Mouse (Mus musculus): ENCODE data around the gene Tgfa. TPM values are rescaled to one million over a fixed set of nuclear protein-coding genes. Genes with fewer than 3 reads are reported as not detected.

Gene Tgfa
- polyA plus RNA-seq, 1 experiment from 2014 or later, result 1.5 TPM

DNA sequence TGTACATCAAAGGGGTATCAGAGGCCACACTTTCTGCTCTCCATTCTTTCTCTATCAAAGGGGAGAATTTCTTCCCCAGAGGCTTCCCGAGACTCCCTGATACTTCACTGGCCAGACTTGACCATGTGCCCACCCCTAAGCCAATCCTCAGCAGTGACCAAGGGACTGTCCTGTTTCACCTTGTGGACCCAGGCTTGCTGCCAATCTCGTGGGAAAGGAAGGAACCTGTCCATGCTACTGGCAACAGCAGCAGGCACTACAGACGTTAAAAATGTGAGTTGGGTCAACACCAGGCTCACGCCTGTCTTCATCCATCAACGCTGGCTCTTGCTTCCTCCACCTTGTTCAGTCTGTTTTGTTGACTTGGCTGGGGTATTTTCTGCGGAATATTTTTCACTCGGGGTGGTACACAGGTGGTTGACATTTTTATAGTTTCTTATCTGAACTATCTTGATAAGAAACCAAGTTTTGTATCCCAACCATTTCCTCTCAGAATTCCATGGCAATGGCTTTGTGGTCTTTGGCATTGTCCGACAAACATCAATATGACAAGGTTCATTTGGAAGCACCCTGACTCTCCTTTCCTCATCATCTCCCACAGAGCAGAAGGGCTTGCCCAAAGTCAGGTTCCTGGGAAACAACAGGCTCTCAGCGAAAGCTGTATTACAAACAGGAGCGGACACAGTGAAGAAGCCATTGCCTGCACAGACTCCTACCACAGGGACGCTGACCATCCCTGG lies 6.1 kb upstream of the Tgfa start:
- whole genome bisulfite sequencing, result 78% methylated on average over 11 of the region's 11 CpGs
- ATAC-seq (ENCODE audit: insufficient number of reproducible peaks, insufficient read depth, low FRiP score, low TSS enrichment, low read depth), result no peak
- H3K9me3 ChIP-seq, result no peaks in the 10 kb centered on the region
- H3K27me3 ChIP-seq, result peaks cover 24% of the 10 kb centered on the region
- H3K4me3 ChIP-seq (replicated peaks), result no peak overlapping the region
- H3K36me3 ChIP-seq, result no peaks in the 10 kb centered on the region
- H3K4me1 ChIP-seq (replicated peaks), result no peaks in the 10 kb centered on the region
- no peak overlapping the region for H3K27ac ChIP-seq
- H3K4me2 ChIP-seq, result no peak overlapping the region
- H3K9ac ChIP-seq (replicated peaks), result no peak overlapping the region

GRCm38 (mm10) chr6:86190622-86191021 lies 4.4 kb upstream of the Tgfa start:
- Histone ChIP-seq H3K4me2 (no peak overlapping the region), H3K4me3 (replicated peaks) (no peak overlapping the region), H3K27ac (no peak overlapping the region), H3K36me3 (no peaks in the 10 kb centered on the region), H3K9ac (replicated peaks) (no peak overlapping the region), H3K9me3 (no peaks in the 10 kb centered on the region), H3K4me1 (replicated peaks) (peaks cover 6% of the 10 kb centered on the region; the same call in 1 of the 2 replicates), H3K27me3 (peaks cover 41% of the 10 kb centered on the region)
- 91% methylated on average over 3 of the region's 3 CpGs for WGBS
- no peak for ATAC-seq (ENCODE audit: insufficient number of reproducible peaks, insufficient read depth, low FRiP score, low TSS enrichment, low read depth)

DNA sequence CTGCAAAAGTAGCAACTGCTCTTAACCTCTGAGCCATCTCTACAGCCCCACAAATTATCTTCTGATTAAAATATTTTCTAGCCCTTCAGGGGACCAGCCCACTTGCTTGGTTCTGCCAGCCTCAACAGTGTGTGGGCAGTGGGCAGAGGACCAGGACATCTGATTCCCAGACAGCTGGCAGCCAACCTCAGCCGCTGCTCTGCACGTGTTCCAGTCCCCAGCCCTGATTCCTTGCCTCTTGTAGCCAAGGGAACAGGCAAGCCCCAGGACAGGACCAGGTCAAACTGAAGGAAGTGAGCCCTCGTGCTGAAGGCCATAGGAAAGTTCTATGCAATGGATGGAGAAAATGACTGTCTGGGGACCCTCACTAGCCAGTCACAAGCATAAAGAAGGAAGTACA lies 2.0 kb upstream of the Tgfa start:
- H3K36me3 ChIP-seq, result no peaks in the 10 kb centered on the region
- 65% methylated on average over 3 of the region's 3 CpGs for WGBS

DNA sequence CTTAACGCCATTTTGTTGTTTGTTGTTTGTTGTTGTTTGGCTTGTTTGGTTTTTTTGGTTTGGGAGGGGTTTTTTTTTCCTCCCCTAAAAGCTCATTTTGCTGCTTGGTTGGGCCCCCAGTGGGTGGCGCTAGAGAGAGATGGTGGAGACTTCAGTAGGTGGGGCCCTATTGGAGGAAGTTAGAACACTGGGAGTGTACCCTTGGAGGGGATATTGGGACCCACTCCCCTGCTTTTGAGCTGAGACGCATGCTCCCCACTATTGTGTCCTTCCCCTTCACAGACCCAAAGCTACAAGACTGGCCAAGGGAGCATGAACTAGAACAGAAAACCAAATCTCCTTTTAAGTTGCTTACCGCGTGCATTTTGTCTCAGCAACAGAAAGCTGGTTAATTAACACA lies 1.1 kb upstream of the Tgfa start:
- Histone ChIP-seq H3K9me3 (no peaks in the 10 kb centered on the region), H3K4me2 (no peak overlapping the region), H3K9ac (replicated peaks) (no peak overlapping the region), H3K4me3 (replicated peaks) (no peak overlapping the region), H3K27me3 (peaks cover 68% of the 10 kb centered on the region), H3K36me3 (no peaks in the 10 kb centered on the region), H3K27ac (no peak overlapping the region), H3K4me1 (replicated peaks) (peaks cover 28% of the 10 kb centered on the region)
- no peak for ATAC-seq (ENCODE audit: insufficient number of reproducible peaks, insufficient read depth, low FRiP score, low TSS enrichment, low read depth)
- 60% methylated on average over 5 of the region's 5 CpGs for WGBS

More for the DNA sequence above, 2.0 kb upstream of the Tgfa start:
- H3K4me3 ChIP-seq (replicated peaks), result no peak overlapping the region
- no peak overlapping the region for H3K9ac ChIP-seq (replicated peaks)
- H3K9me3 ChIP-seq, result no peaks in the 10 kb centered on the region
- peaks cover 28% of the 10 kb centered on the region for H3K4me1 ChIP-seq (replicated peaks)
- peaks cover 65% of the 10 kb centered on the region for H3K27me3 ChIP-seq
- ATAC-seq (ENCODE audit: insufficient number of reproducible peaks, insufficient read depth, low FRiP score, low TSS enrichment, low read depth), result no peak
- no peak overlapping the region for H3K4me2 ChIP-seq
- H3K27ac ChIP-seq, result no peak overlapping the region

- ATAC-seq (ENCODE audit: insufficient number of reproducible peaks, insufficient read depth, low FRiP score, low TSS enrichment, low read depth), result no peak
- H3K9me3 ChIP-seq, result no peaks in the 10 kb centered on the region
- no peak overlapping the region for H3K9ac ChIP-seq (replicated peaks)
- peaks cover 60% of the 10 kb centered on the region for H3K27me3 ChIP-seq
- H3K4me3 ChIP-seq (replicated peaks), result peak overlapping the region; percentile 67
- H3K27ac ChIP-seq, result no peak overlapping the region
- 4% methylated on average over 14 of the region's 14 CpGs for WGBS
- H3K36me3 ChIP-seq, result no peaks in the 10 kb centered on the region
- H3K4me1 ChIP-seq (replicated peaks), result peaks cover 28% of the 10 kb centered on the region
- H3K4me2 ChIP-seq, result peak overlapping the region; percentile 98
Measured at GRCm38 (mm10) chr6:86196034-86196433, 1.0 kb downstream of the Tgfa start.

DNA sequence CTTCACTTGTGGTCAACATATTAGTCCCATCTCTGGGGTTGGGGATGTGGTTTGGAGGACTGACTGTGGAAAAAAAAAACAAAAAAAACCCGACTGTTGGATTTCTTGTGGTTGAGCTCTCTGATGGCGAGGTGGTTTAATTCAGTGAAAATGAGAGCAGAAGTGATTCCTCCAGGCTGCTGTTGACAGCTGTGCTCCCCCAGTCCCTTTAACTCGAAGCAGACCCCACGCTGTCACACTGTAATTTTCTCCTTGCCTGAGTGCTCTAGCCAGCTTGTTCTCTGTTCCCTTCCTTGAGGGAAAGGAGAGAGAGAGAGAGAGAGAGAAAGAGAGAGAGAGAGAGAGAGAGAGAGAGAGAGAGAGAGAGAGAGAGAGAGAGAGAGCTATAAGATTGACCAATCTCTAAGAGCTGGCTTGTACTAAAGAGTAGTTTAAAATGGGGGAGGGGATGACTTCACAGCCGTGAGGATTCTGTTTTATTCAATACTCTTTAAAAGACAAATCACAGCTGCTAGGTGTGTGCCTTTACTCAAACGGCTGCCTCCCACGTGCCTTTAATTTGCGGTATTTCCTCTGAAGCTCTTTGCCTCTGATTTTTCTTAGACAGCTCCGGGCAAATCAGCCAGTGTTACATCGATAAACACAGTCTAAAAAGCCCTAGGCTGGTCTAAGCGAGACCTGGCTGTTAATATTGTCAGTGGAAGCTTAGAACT lies 2.3 kb downstream of the Tgfa start:
- Histone ChIP-seq H3K9ac (replicated peaks) (no peak overlapping the region), H3K27me3 (peaks cover 54% of the 10 kb centered on the region), H3K9me3 (no peaks in the 10 kb centered on the region), H3K4me2 (peak overlapping the region; percentile 98), H3K36me3 (no peaks in the 10 kb centered on the region), H3K4me3 (replicated peaks) (no peak overlapping the region), H3K4me1 (replicated peaks) (peaks cover 28% of the 10 kb centered on the region), H3K27ac (no peak overlapping the region)
- no peak for ATAC-seq (ENCODE audit: insufficient number of reproducible peaks, insufficient read depth, low FRiP score, low TSS enrichment, low read depth)
- 10% methylated on average over 11 of the region's 11 CpGs for WGBS

DNA sequence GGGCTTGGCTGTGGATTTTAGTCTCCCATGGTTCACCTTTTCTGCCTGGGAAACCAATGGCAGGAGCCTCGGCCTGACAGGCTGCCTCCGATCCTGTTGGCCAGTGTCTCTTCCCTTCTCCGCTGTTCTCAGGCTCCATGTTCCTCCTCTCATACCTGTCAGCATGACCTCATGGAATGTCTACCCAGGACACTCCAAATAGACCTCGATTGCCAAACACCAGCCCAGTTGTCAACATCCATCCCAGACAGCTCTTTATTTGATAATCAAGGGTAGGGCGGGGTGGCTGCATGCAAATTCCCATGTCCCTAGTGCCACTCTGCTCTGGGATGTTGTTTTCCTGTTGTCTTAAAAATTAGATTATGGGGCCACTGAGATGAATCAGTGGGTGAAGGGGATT lies 5.9 kb downstream of the Tgfa start:
- Histone ChIP-seq H3K9me3 (no peaks in the 10 kb centered on the region), H3K4me3 (replicated peaks) (no peak overlapping the region), H3K9ac (replicated peaks) (no peak overlapping the region), H3K36me3 (no peaks in the 10 kb centered on the region), H3K27ac (no peak overlapping the region), H3K27me3 (peaks cover 24% of the 10 kb centered on the region), H3K4me2 (no peak overlapping the region), H3K4me1 (replicated peaks) (peaks cover 19% of the 10 kb centered on the region)
- ATAC-seq (ENCODE audit: insufficient number of reproducible peaks, insufficient read depth, low FRiP score, low TSS enrichment, low read depth), result no peak
- WGBS, result 78% methylated on average over 5 of the region's 5 CpGs

GRCm38 (mm10) chr6:86203101-86203500 lies 8.1 kb downstream of the Tgfa start:
- H3K36me3 ChIP-seq, result no peaks in the 10 kb centered on the region
- no peak overlapping the region for H3K4me2 ChIP-seq
- no peak overlapping the region for H3K4me3 ChIP-seq (replicated peaks)
- peaks cover 2% of the 10 kb centered on the region; the same call in 1 of the 2 replicates for H3K27me3 ChIP-seq
- no peaks in the 10 kb centered on the region for H3K4me1 ChIP-seq (replicated peaks)
- H3K9me3 ChIP-seq, result no peaks in the 10 kb centered on the region
- H3K9ac ChIP-seq (replicated peaks), result no peak overlapping the region
- ATAC-seq (ENCODE audit: insufficient number of reproducible peaks, insufficient read depth, low FRiP score, low TSS enrichment, low read depth), result no peak
- no peak overlapping the region for H3K27ac ChIP-seq
- WGBS, result 77% methylated on average over 7 of the region's 7 CpGs

DNA sequence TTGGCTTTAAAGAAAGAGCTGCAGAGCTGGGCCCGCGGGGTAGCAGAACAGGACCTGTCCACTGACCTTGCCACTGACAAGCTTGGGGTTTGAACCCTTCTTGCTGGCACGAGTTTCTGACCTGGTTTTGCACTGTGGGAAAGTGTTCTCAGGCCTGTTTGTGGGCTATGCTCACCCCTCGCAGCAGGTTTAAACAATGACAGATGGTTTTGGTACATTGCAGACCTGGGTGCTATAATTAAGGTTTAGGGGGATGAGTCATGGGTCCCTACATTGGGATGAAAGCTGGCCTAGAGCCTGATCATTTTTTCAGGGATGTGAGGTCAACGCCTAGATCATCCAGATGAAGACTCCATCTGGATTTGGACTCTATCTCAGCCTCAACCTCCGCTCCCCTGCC lies 11.0 kb downstream of the Tgfa start:
- no peaks in the 10 kb centered on the region for H3K36me3 ChIP-seq
- H3K4me2 ChIP-seq, result no peak overlapping the region
- H3K27ac ChIP-seq, result no peak overlapping the region
- no peaks in the 10 kb centered on the region for H3K27me3 ChIP-seq
- H3K9ac ChIP-seq (replicated peaks), result no peak overlapping the region
- WGBS, result 82% methylated on average over 6 of the region's 6 CpGs
- ATAC-seq (ENCODE audit: insufficient number of reproducible peaks, insufficient read depth, low FRiP score, low TSS enrichment, low read depth), result no peak
- no peak overlapping the region for H3K4me3 ChIP-seq (replicated peaks)
- H3K4me1 ChIP-seq (replicated peaks), result peaks cover 12% of the 10 kb centered on the region; the same call in 1 of the 2 replicates
- no peaks in the 10 kb centered on the region for H3K9me3 ChIP-seq

DNA sequence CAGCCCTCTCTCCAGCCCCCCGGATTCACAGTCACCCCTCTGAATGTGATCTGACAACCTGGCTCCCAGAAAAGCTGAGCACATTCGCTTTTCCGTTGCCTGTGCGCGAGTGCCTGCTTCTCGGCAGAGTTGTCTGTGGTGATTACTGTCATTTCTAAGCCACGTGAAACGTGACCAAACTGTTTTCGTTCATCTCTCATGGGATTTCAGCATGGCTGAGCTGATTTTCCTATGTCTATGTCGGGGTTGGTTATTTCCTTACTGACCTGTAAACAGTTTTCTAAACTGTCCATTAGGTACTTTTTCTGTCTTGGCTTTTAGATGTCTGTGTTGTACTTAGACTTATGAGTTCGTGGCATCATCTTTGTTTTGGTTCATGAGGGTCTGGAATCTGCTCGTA lies 12.0 kb downstream of the Tgfa start:
- no peak for ATAC-seq (ENCODE audit: insufficient number of reproducible peaks, insufficient read depth, low FRiP score, low TSS enrichment, low read depth)
- Histone ChIP-seq H3K4me3 (replicated peaks) (no peak overlapping the region), H3K36me3 (no peaks in the 10 kb centered on the region), H3K4me1 (replicated peaks) (peaks cover 12% of the 10 kb centered on the region; the same call in 1 of the 2 replicates), H3K27ac (no peak overlapping the region), H3K27me3 (no peaks in the 10 kb centered on the region), H3K9me3 (no peaks in the 10 kb centered on the region), H3K4me2 (no peak overlapping the region), H3K9ac (replicated peaks) (no peak overlapping the region)
- WGBS, result 84% methylated on average over 12 of the region's 12 CpGs

DNA sequence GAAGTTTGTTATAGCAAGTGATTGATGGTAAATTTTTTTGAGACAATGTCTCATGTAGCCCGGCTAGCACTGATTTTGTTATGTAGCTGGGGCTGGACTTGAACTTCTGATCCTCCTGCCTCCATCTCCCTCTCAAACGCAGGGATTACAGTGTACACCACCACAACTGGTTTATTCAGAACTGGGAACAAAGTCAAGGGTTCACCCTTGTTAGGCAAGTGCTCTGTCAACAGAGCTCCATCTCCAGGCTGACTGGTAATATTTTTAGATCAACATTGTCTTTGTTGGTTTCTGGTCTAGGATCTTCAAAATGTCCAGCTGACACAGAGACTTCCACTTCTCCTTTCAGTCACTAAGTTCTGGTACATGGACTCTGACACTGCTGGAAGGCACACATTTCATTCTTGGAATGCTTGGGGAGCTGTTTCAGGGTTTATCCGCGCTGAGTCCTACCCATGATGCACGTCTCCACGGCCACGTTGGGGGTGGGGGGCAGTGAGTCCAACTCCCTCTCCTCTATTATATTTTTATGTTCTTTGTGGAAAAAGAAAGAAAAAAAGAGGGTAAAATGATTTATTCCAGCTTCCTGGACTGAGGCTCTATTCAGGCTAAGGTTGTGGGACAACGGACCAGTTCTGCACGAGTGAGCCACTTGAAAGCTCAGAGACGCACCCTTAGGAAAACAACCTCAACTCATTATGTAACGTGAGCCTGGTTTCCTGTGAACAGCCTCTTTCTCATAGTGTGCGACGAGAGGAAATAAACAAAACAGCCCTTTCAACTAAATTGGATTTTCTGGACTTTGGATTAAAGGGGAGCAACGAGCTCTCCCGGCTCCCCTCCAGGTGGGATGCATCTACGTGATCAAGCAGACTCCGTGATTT lies 14.4 kb downstream of the Tgfa start:
- Histone ChIP-seq H3K9me3 (no peaks in the 10 kb centered on the region), H3K27me3 (no peaks in the 10 kb centered on the region), H3K9ac (replicated peaks) (no peak overlapping the region), H3K36me3 (no peaks in the 10 kb centered on the region), H3K4me2 (peak overlapping the region; percentile 41), H3K4me3 (replicated peaks) (0 out of 2 replicates have a peak overlapping the region, but pooled peaks have one; percentile 7), H3K27ac (0 out of 2 replicates have a peak overlapping the region, but pooled peaks have one; percentile 23), H3K4me1 (replicated peaks) (peaks cover 12% of the 10 kb centered on the region; the same call in 1 of the 2 replicates)
- ATAC-seq (ENCODE audit: insufficient number of reproducible peaks, insufficient read depth, low FRiP score, low TSS enrichment, low read depth), result no peak
- 37% methylated on average over 17 of the region's 17 CpGs for WGBS

All from limb, embryonic 12.5 days (tissue).